Mouse (Mus musculus): Measurements from ENCODE around the gene Fam177a. TPM values are rescaled to one million over a fixed set of nuclear protein-coding genes. Genes with fewer than 3 reads are reported as not detected.
"Not testable (repeated sequence)": the region's sequence is repeated elsewhere in the genome, so short reads cannot be mapped to it uniquely, and the experiment has no call there.

Fam177a gene
- polyA plus RNA-seq, 1 experiment from 2014 or later: 6.8 TPM

DNA sequence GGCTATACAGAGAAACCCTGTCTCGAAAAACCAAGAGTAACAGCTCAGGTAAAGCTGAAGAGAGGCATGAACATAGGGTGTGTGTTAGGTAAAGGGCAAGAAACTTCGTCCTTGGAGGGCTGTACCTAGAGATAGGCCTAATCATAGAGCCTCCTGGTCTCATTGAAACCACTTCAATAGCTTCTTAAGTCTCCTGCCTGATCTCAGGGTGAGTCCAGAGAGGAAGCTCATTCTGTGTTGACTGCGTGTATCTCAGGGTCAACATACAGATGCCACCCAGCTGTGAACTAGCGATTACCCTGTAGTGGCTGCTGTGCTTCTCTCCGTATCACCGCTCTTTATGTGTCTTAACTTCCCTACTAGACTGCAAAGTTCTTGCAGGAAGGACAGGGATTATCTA, 13.6 kb downstream of the Fam177a start:
- H3K4me2 ChIP-seq (ENCODE audit: low read depth, low read length); ATAC-seq (ENCODE audit: low read depth); H3K36me3 ChIP-seq (ENCODE audit: control insufficient read depth, insufficient read depth); H3K4me1 ChIP-seq (ENCODE audit: control insufficient read depth, low read depth, low read length); H3K27ac ChIP-seq (ENCODE audit: low read length); H3K4me3 ChIP-seq (ENCODE audit: low read depth, low read length); H3K9ac ChIP-seq (ENCODE audit: low read depth, low read length); H3K27me3 ChIP-seq (ENCODE audit: control insufficient read depth, insufficient read depth, low read depth, low read length); H3K9me3 ChIP-seq (replicated peaks; ENCODE audit: control insufficient read depth, low read length): not testable (repeated sequence)
- no CpG with 5 or more reads among the region's 6 CpGs for WGBS (ENCODE audit: insufficient replicate concordance)

DNA sequence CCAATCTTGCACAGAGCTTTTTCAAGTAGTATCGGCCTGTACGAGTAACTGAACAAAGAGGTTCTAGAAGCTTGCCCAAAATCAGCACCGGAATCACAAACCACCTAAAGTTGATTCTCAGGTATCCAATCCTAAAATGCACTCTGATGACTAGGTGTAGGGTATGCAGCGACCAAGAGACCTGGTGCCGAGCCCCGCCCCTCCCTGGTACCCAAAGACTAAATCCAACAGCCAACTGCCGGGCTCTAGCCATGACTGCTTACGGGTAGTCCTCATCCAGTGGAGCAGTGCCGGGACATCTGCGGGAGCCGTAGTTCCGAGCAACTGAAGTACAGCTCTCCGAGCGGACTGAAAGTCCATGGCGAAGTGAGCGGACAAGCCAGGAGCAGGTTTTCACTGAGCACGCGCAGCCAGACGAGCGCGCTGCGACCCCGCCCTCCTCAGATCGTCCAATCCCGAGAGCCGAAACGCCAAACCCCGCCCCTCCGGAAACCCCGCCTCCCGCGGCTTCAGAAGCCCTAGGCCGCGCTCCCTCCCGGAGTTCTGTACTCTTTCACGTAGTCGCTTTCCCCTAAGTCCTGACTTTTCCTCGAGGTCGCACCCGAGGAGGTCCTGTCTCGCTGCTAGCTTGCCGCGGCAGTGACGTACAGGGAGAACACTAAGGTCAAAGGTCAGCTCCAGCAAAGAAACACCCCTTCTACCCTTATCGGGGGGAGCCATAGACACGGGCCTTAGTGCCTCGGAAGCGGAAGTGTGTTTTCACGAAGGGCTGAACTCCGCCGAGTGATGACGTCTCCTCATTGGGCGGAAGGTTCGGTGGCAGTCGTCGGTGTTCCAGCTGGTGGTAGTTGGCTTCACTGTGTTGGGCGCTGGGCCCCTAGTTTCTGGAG, 30.5 kb downstream of the Fam177a start, which contains the start of gene Srp54b:
Gene Srp54b (plus strand): TSS at position 546 of the 890 bp plus-strand sequence.
- H3K4me2 ChIP-seq (ENCODE audit: low read depth, low read length); H3K27ac ChIP-seq (ENCODE audit: low read length); H3K9ac ChIP-seq (ENCODE audit: low read depth, low read length); H3K4me3 ChIP-seq (ENCODE audit: low read depth, low read length); H3K27me3 ChIP-seq (ENCODE audit: control insufficient read depth, insufficient read depth, low read depth, low read length); H3K36me3 ChIP-seq (ENCODE audit: control insufficient read depth, insufficient read depth); H3K4me1 ChIP-seq (ENCODE audit: control insufficient read depth, low read depth, low read length); H3K9me3 ChIP-seq (replicated peaks; ENCODE audit: control insufficient read depth, low read length): not testable (repeated sequence)
- no CpG with 5 or more reads among the region's 57 CpGs for WGBS (ENCODE audit: insufficient replicate concordance)
- ATAC-seq (ENCODE audit: low read depth): peak; percentile 96

DNA sequence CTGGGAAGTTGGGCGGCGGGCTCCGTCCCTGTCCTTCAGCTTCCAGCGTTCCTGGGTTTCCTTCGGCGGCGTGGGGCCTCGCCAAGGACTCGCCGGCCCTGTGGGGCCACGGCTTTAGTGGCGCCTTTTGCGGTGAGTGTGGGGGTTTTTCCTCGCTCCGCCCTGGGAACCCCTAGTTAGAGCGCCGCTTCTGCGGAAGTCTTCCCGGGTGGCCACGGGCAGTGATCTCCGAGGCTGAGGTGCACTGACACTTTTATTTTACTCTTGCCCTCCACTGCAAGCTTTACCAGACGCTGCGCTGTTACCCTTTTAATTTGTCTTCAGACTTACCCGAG, 31.1 kb downstream of the Fam177a start:
- not testable (repeated sequence) for H3K27ac ChIP-seq (ENCODE audit: low read length); H3K27me3 ChIP-seq (ENCODE audit: control insufficient read depth, insufficient read depth, low read depth, low read length); H3K4me3 ChIP-seq (ENCODE audit: low read depth, low read length); H3K4me1 ChIP-seq (ENCODE audit: control insufficient read depth, low read depth, low read length); H3K9ac ChIP-seq (ENCODE audit: low read depth, low read length); H3K9me3 ChIP-seq (replicated peaks; ENCODE audit: control insufficient read depth, low read length); H3K36me3 ChIP-seq (ENCODE audit: control insufficient read depth, insufficient read depth); H3K4me2 ChIP-seq (ENCODE audit: low read depth, low read length)
- peak; percentile 28 for ATAC-seq (ENCODE audit: low read depth)
- 0% methylated on average over 9 of the region's 24 CpGs for WGBS (ENCODE audit: insufficient replicate concordance)

DNA sequence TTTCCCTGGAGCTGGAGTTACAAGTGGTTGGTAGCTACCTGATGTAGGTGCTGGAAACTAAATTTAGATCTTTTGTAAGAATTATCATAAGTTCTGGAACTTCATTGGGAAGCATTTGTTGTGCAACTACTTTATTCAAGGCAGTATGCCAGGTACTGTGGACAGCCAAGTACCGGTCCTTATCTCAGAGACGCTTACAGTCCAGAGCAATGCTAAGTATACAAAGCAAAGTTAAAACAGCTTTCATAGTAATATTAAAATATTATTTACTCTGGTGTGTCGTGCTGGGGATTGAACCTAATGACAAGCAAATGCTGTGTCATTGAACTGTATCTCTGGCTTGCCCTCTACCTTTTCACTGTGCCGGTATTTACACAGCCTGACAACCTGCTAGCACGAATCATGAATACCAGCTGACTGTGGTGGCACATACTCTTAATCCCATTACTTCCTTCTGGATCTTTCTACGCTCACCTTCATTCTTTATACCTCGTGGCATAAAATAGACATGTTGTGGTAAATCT, 42.8 kb downstream of the Fam177a start:
- not testable (repeated sequence) for H3K4me1 ChIP-seq (ENCODE audit: control insufficient read depth, low read depth, low read length); H3K27me3 ChIP-seq (ENCODE audit: control insufficient read depth, insufficient read depth, low read depth, low read length); H3K4me3 ChIP-seq (ENCODE audit: low read depth, low read length); H3K27ac ChIP-seq (ENCODE audit: low read length); H3K9ac ChIP-seq (ENCODE audit: low read depth, low read length); H3K9me3 ChIP-seq (replicated peaks; ENCODE audit: control insufficient read depth, low read length); H3K4me2 ChIP-seq (ENCODE audit: low read depth, low read length); H3K36me3 ChIP-seq (ENCODE audit: control insufficient read depth, insufficient read depth); ATAC-seq (ENCODE audit: low read depth)
- no CpG with 5 or more reads among the region's 7 CpGs for WGBS (ENCODE audit: insufficient replicate concordance)

DNA sequence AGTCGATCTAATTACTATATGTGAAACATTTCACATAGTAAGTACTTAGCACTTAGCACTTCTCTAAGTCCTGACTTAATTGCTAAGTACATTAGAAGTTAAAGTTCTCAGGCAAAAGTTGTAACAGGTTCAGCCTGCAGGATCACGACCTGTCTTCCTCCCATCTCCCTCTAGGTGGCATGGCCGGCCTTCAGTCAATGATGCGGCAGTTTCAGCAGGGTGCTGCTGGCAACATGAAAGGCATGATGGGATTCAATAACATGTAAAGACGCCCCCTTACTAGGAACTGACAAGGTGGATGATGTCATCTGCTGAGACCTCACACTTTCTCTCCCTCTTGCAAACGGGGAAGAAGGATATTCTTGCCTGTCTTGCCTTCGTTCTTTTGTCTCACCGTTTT, 63.4 kb downstream of the Fam177a start:
- not testable (repeated sequence) for ATAC-seq (ENCODE audit: low read depth)
- WGBS (ENCODE audit: insufficient replicate concordance): no CpG with 5 or more reads among the region's 8 CpGs

DNA sequence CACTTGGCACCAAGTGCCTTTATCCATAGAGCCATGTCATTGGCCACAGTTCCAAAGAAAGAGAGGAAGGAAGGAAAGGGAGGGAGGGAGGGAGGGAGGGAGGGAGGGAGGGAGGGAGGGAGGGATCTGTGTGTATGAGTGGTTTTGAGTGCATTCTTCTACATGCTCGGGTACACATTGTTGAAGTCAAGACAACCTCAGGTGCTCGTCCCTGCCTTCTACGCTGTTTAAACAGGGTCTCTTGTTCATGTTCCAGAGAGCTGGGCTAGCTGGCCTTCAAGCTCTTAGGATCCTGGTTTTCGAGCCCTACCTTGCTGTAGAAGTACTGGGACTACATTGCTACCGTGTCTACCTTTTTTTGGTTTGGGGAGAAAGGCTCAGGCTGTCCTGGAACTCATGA, 64.9 kb downstream of the Fam177a start:
- H3K4me3 ChIP-seq (ENCODE audit: low read depth, low read length); H3K9ac ChIP-seq (ENCODE audit: low read depth, low read length); ATAC-seq (ENCODE audit: low read depth); H3K27ac ChIP-seq (ENCODE audit: low read length); H3K27me3 ChIP-seq (ENCODE audit: control insufficient read depth, insufficient read depth, low read depth, low read length); H3K9me3 ChIP-seq (replicated peaks; ENCODE audit: control insufficient read depth, low read length); H3K4me1 ChIP-seq (ENCODE audit: control insufficient read depth, low read depth, low read length); H3K4me2 ChIP-seq (ENCODE audit: low read depth, low read length); H3K36me3 ChIP-seq (ENCODE audit: control insufficient read depth, insufficient read depth): not testable (repeated sequence)
- no CpG with 5 or more reads among the region's 5 CpGs for WGBS (ENCODE audit: insufficient replicate concordance)

More for the DNA sequence above, 63.4 kb downstream of the Fam177a start:
- H3K27me3 ChIP-seq (ENCODE audit: control insufficient read depth, insufficient read depth, low read depth, low read length); H3K4me2 ChIP-seq (ENCODE audit: low read depth, low read length); H3K4me3 ChIP-seq (ENCODE audit: low read depth, low read length); H3K9ac ChIP-seq (ENCODE audit: low read depth, low read length); H3K27ac ChIP-seq (ENCODE audit: low read length); H3K4me1 ChIP-seq (ENCODE audit: control insufficient read depth, low read depth, low read length); H3K9me3 ChIP-seq (replicated peaks; ENCODE audit: control insufficient read depth, low read length); H3K36me3 ChIP-seq (ENCODE audit: control insufficient read depth, insufficient read depth): not testable (repeated sequence)

Other genes with a start within 250 kb of the Fam177a start
- gene Gm20403, start 137.9 kb upstream of the Fam177a start, polyA plus RNA-seq (2015; fragmentation: Nextera tagmentation; extraction: Ambion mirVana): not detected in 2 replicates
- gene Baz1a, start 110.1 kb upstream of the Fam177a start, polyA plus RNA-seq (2015; fragmentation: Nextera tagmentation; extraction: Ambion mirVana): 23.6 and 26.8 TPM in 2 replicates
- 35.6 and 36.5 TPM in 2 replicates for gene 2700097O09Rik, start 44.4 kb upstream of the Fam177a start, polyA plus RNA-seq (2015; fragmentation: Nextera tagmentation; extraction: Ambion mirVana)
- gene Srp54a, start 44.2 kb upstream of the Fam177a start, polyA plus RNA-seq (2015; fragmentation: Nextera tagmentation; extraction: Ambion mirVana): 72.2 and 72.5 TPM in 2 replicates
- gene Srp54b, start 30.6 kb downstream of the Fam177a start, polyA plus RNA-seq (2015; fragmentation: Nextera tagmentation; extraction: Ambion mirVana): 24.7 and 25.2 TPM in 2 replicates
- 0.71 TPM in 1 of 2 replicates, not detected in the other for gene 1700047I17Rik2, start 75.1 kb downstream of the Fam177a start, polyA plus RNA-seq (2015; fragmentation: Nextera tagmentation; extraction: Ambion mirVana)
- 30.2 and 31.5 TPM in 2 replicates for gene Srp54c, start 105.7 kb downstream of the Fam177a start, polyA plus RNA-seq (2015; fragmentation: Nextera tagmentation; extraction: Ambion mirVana)
- 5.1 and 6.0 TPM in 2 replicates for gene 1110008L16Rik, start 175.1 kb downstream of the Fam177a start, polyA plus RNA-seq (2015; fragmentation: Nextera tagmentation; extraction: Ambion mirVana)
- gene Ppp2r3c, start 178.5 kb downstream of the Fam177a start, polyA plus RNA-seq (2015; fragmentation: Nextera tagmentation; extraction: Ambion mirVana): 5.3 and 5.5 TPM in 2 replicates